Mouse (Mus musculus) CH12.LX (cell line): Measurements from ENCODE around the gene Ccdc88b. TPM values are rescaled to one million over a fixed set of nuclear protein-coding genes. Genes with fewer than 3 reads are reported as not detected.

Experiments
- DNase-seq: peaks from one replicate; pipeline ENCODE4 v3.0.0-alpha.2; 2013; ENCODE audit errors: extremely low read depth
- H3K27ac ChIP-seq: 2 replicates; pipeline ENCODE4 v1.5.1; 2012; ENCODE audit warnings: low read depth, mild to moderate bottlenecking, control low read depth, moderate library complexity; ENCODE audit not compliant: insufficient read depth
- H3K27me3 ChIP-seq: replicated peaks from 2 replicates; pipeline ENCODE3; 2012; ENCODE audit warnings: inconsistent platforms
- H3K36me3 ChIP-seq, 2 experiments: replicated peaks in 1 of 2; 2 replicates each; pipeline versions ENCODE3 to v1.6.1; 2012; ENCODE audit warnings: inconsistent platforms in 1 of 2, low read length in 1 of 2, mild to moderate bottlenecking in 1 of 2, mixed read lengths in 1 of 2, moderate library complexity in 1 of 2; ENCODE audit not compliant: control insufficient read depth in 1 of 2, insufficient read depth in 1 of 2
- H3K4me1 ChIP-seq, 2 experiments: 2 replicates each; pipeline ENCODE4 v1.6.1; 2012; ENCODE audit warnings: inconsistent platforms in 1 of 2, moderate library complexity in 1 of 2; ENCODE audit not compliant: insufficient read depth in 2 of 2, control insufficient read depth in 1 of 2
- H3K4me2 ChIP-seq: 2 replicates; pipeline ENCODE4 v1.6.1; 2012; ENCODE audit warnings: low read depth, mild to moderate bottlenecking, control low read depth; ENCODE audit not compliant: poor library complexity, insufficient read depth, severe bottlenecking
- H3K4me3 ChIP-seq, 3 experiments: fragments of 150-350 bp in 1 of 3; sonication (generic) in 1 of 3; replicated peaks in 1 of 3; 2 replicates each; pipeline versions ENCODE3 to v1.5.1; 2011 to 2012; ENCODE audit warnings: low read depth in 2 of 3, low read length in 2 of 3, mild to moderate bottlenecking in 2 of 3, moderate library complexity in 2 of 3, control low read depth in 1 of 3, improper control_type of control experiment in 1 of 3, inconsistent platforms in 1 of 3, mixed read lengths in 1 of 3; ENCODE audit not compliant: poor library complexity in 1 of 3
- H3K79me2 ChIP-seq: replicated peaks from 2 replicates; pipeline ENCODE4 v1.6.1; 2012; ENCODE audit warnings: mild to moderate bottlenecking, moderate library complexity; ENCODE audit not compliant: control insufficient read depth, poor library complexity, insufficient read depth, severe bottlenecking; ENCODE audit errors: extremely low read depth
- H3K9ac ChIP-seq: 2 replicates; pipeline ENCODE4 v1.6.1; 2012; ENCODE audit warnings: low read depth, mild to moderate bottlenecking, control low read depth, moderate library complexity; ENCODE audit not compliant: insufficient read depth
- H3K9me3 ChIP-seq: replicated peaks from 2 replicates; pipeline ENCODE3; 2012; ENCODE audit warnings: low read length, inconsistent platforms, mixed read lengths
- BHLHE40 ChIP-seq: IDR thresholded peaks from 2 replicates; pipeline ENCODE4 v1.6.1; 2011; ENCODE audit warnings: mild to moderate bottlenecking, low read depth, low read length, improper control_type of control experiment
- EP300 ChIP-seq: IDR thresholded peaks from 2 replicates; pipeline ENCODE4 v1.6.1; 2011; ENCODE audit warnings: low read length, improper control_type of control experiment
- ETS1 ChIP-seq: conservative IDR thresholded peaks from 2 replicates; pipeline ENCODE4 v1.6.1; 2012; ENCODE audit warnings: low read depth, mild to moderate bottlenecking, inconsistent platforms, low read length, improper control_type of control experiment, moderate library complexity
- IRF4 ChIP-seq: IDR thresholded peaks from 2 replicates; pipeline ENCODE4 v1.6.1; 2014; ENCODE audit warnings: low read depth, mild to moderate bottlenecking, inconsistent platforms, low read length, improper control_type of control experiment
- JUN ChIP-seq: IDR thresholded peaks from 2 replicates; pipeline ENCODE4 v1.6.1; 2011; ENCODE audit warnings: low read depth, mild to moderate bottlenecking, low read length, improper control_type of control experiment, moderate library complexity; ENCODE audit not compliant: insufficient read depth
- JUND ChIP-seq: conservative IDR thresholded peaks from 2 replicates; pipeline ENCODE4 v1.6.1; 2011; ENCODE audit warnings: low read depth, low read length, improper control_type of control experiment
- MAX ChIP-seq: IDR thresholded peaks from 2 replicates; pipeline ENCODE4 v1.6.1; 2011; ENCODE audit warnings: low read length, improper control_type of control experiment
- MAZ ChIP-seq: IDR thresholded peaks from 2 replicates; pipeline ENCODE4 v1.6.1; 2012; ENCODE audit warnings: low read depth, mild to moderate bottlenecking, inconsistent platforms, low read length, improper control_type of control experiment, moderate library complexity
- MXI1 ChIP-seq: IDR thresholded peaks from 2 replicates; pipeline ENCODE4 v1.6.1; 2011; ENCODE audit warnings: mild to moderate bottlenecking, low read depth, low read length, improper control_type of control experiment
- MYC ChIP-seq: IDR thresholded peaks from 2 replicates; pipeline ENCODE4 v1.6.1; 2011; ENCODE audit warnings: low read depth, mild to moderate bottlenecking, improper control_type of control experiment, low read length
- NELFE ChIP-seq: IDR thresholded peaks from 2 replicates; pipeline ENCODE4 v1.6.1; 2011; ENCODE audit warnings: low read depth, low read length, improper control_type of control experiment
- NRF1 ChIP-seq: IDR thresholded peaks from 2 replicates; pipeline ENCODE4 v1.6.1; 2014; ENCODE audit warnings: low read depth, mild to moderate bottlenecking, inconsistent platforms, low read length, improper control_type of control experiment, moderate library complexity
- POLR2A ChIP-seq: IDR thresholded peaks from 2 replicates; pipeline ENCODE4 v1.6.1; 2011; ENCODE audit warnings: low read depth, mild to moderate bottlenecking, improper control_type of control experiment, low read length
- RAD21 ChIP-seq: IDR thresholded peaks from 2 replicates; pipeline ENCODE4 v1.6.1; 2011; ENCODE audit warnings: low read depth, mild to moderate bottlenecking, low read length, improper control_type of control experiment, moderate library complexity
- RCOR1 ChIP-seq: conservative IDR thresholded peaks from 2 replicates; pipeline ENCODE4 v1.6.1; 2012; ENCODE audit warnings: low read depth, mild to moderate bottlenecking, inconsistent platforms, low read length, improper control_type of control experiment
- SIN3A ChIP-seq: IDR thresholded peaks from 2 replicates; pipeline ENCODE4 v1.6.1; 2012; ENCODE audit warnings: low read length, improper control_type of control experiment, inconsistent platforms
- SMC3 ChIP-seq: IDR thresholded peaks from 2 replicates; pipeline ENCODE4 v1.6.1; 2011; ENCODE audit warnings: low read depth, low read length, improper control_type of control experiment
- USF1 ChIP-seq: IDR thresholded peaks from 2 replicates; pipeline ENCODE4 v1.6.1; 2014; ENCODE audit warnings: low read depth, mild to moderate bottlenecking, inconsistent platforms, low read length, improper control_type of control experiment
- ZC3H11A ChIP-seq: IDR thresholded peaks from 2 replicates; pipeline ENCODE4 v1.6.1; 2012; ENCODE audit warnings: low read depth, mild to moderate bottlenecking, inconsistent platforms, low read length, improper control_type of control experiment
- ZKSCAN1 ChIP-seq: IDR thresholded peaks from 2 replicates; pipeline ENCODE4 v1.6.1; 2012; ENCODE audit warnings: low read depth, inconsistent platforms, low read length, improper control_type of control experiment, borderline replicate concordance
- ZMIZ1 ChIP-seq: IDR thresholded peaks from 2 replicates; pipeline ENCODE4 v1.6.1; 2012; ENCODE audit warnings: low read depth, mild to moderate bottlenecking, inconsistent platforms, low read length, improper control_type of control experiment
- dilution Hi-C: fragments of 300-500 bp; cut with MboI; formaldehyde crosslinking; loops from 2 replicates; pipeline ENCODE4 v1.14.3; 2020; ENCODE audit warnings: low sequenced_read_pairs; ENCODE audit not compliant: extremely low pct_unique_long_range_greater_than_20kb, extremely low pct_ligation_motif_present
- in situ Hi-C: fragments of 300-500 bp; cut with MboI; formaldehyde crosslinking; loops from 3 replicates; pipeline ENCODE4 v1.14.3; 2019; ENCODE audit warnings: low sequenced_read_pairs, low pct_ligation_motif_present, low pct_unique_long_range_greater_than_20kb, mixed read lengths
- polyA plus RNA-seq: library from polyadenylated mRNA; unstranded; fragments of >175 nt; gene quantifications from 2 replicates; pipeline ENCODE4 v1.2.1, GENCODE M21; 2012; ENCODE audit warnings: low read depth; ENCODE audit not compliant: insufficient read length
- total RNA-seq, 2 experiments: library from RNA; depleted of rRNA; stranded (reverse); fragments of 300-350 nt in 1 of 2; fragments of >200 nt in 1 of 2; gene quantifications; 2 replicates each; pipeline ENCODE4 v1.2.3; 2012 to 2014

Gene Ccdc88b
- total and polyA plus RNA-seq, 3 experiments = 20.5 to 76.4 (median 53.0) TPM

DNA sequence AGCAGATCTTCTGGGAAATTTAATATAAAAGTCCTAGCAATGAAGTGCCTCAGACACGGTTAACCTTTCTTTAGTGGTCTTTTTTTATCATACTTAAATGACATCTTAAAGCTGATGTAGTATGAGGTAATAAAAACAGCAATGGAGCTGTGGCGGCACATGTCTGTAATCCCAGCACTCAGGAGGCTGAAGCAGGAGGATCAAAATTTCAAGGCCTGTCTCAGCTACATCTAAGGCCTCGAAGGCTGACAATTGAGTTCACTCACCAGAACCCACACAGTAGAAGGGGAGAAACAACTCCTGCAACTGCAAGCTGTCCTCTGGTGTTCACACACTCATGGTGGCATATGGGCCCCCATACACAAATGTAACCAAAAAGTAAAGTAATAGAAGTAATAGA, 2.0 kb upstream of the Ccdc88b start:
- no peak for TF ChIP-seq ETS1
- TF ChIP-seq MAX = no peak
- no peak for TF ChIP-seq SMC3
- no peak for TF ChIP-seq IRF4
- no peak for TF ChIP-seq ZC3H11A
- no peak for TF ChIP-seq USF1
- no peak for TF ChIP-seq RCOR1
- TF ChIP-seq RAD21 = no peak
- TF ChIP-seq JUN = no peak
- TF ChIP-seq MAZ = no peak
- no peak for TF ChIP-seq JUND
- no peak for TF ChIP-seq MYC
- no peak for TF ChIP-seq EP300
- TF ChIP-seq ZMIZ1 = no peak
- no peak for TF ChIP-seq SIN3A
- TF ChIP-seq, all 38 proteins: peak for 0
- peaks cover 16 to 49% of the 10 kb centered on the region in 2 experiments for H3K36me3 ChIP-seq

DNA sequence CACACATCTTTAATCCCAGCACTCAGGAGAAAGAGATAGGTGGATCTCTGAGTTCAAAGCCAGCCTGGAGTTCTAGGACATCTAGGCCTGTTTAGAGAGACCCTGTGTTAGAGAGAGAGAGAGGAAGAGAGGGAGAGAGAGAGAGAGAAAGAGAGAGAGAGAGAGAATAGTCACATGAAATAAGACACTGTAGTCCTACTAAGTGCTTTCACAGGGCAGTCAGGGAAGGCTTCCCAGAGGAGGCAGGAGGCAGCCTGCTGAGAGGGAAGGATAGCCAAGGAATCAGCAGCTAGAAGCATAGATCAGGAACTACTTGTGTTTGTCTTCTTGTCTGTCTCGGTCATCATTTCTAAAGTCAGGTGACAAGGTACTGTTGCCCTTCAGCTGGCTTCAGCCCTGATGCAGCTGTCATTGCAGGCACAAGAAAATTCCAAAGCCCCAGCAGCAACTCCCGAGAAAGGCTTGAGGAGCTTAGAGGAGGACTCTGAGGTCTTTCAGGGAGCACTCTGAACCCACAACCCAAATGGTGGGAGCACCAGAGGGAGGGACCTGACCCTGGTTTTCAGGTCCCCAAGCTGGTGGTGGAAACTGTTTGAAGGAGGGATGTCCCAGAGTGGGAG, 1.1 kb upstream of the Ccdc88b start:
- in situ Hi-C loops = no loop called here
- TF ChIP-seq USF1 = no peak
- TF ChIP-seq POLR2A = 0 out of 2 replicates have a peak, but pooled peaks have one; percentile 23
- peak; percentile 50; the same call in 1 of the 2 replicates for TF ChIP-seq MXI1
- peak; percentile 32 for TF ChIP-seq ETS1
- TF ChIP-seq NRF1 = no peak
- TF ChIP-seq MAZ = 0 out of 2 replicates have a peak, but pooled peaks have one; percentile 19
- TF ChIP-seq BHLHE40 = peak; percentile 44
- peak; percentile 58; the same call in 1 of the 2 replicates for TF ChIP-seq SIN3A
- TF ChIP-seq ZKSCAN1 = peak; percentile 95
- TF ChIP-seq NELFE = no peak
- TF ChIP-seq ZMIZ1 = 0 out of 2 replicates have a peak, but pooled peaks have one; percentile 37
- Histone ChIP-seq H3K27ac (peak overlapping the region; percentile 95; the same call in 1 of the 2 replicates), H3K4me3 (peak overlapping the region; percentile 65 to 97 (median 85)), H3K27me3 (no peaks in the 10 kb centered on the region), H3K36me3 (peaks cover 23 to 53% of the 10 kb centered on the region in 2 experiments), H3K4me1 (peaks cover 23 to 32% of the 10 kb centered on the region in 2 experiments), H3K9ac (peak overlapping the region; percentile 92), H3K79me2 (peaks cover 23% of the 10 kb centered on the region), H3K4me2 (peak overlapping the region; percentile 86), H3K9me3 (no peaks in the 10 kb centered on the region)
- DNase-seq = no peak
- dilution Hi-C loops = no loop called here

More for the DNA sequence above, 2.0 kb upstream of the Ccdc88b start:
- dilution Hi-C loops = no loop called here
- no peak for DNase-seq
- Histone ChIP-seq H3K4me3 (peak overlapping the region in 2 of 3 experiments; percentile 65 to 97), H3K27ac (no peak overlapping the region), H3K4me2 (peak overlapping the region; percentile 86), H3K79me2 (peaks cover 23% of the 10 kb centered on the region), H3K9ac (no peak overlapping the region), H3K9me3 (peaks cover 5% of the 10 kb centered on the region), H3K27me3 (no peaks in the 10 kb centered on the region), H3K4me1 (peaks cover 20 to 24% of the 10 kb centered on the region in 2 experiments)
- in situ Hi-C loops = no loop called here
